Mouse (Mus musculus) cerebellum, adult 9-11 months (tissue): ENCODE measurements around the gene Exo5.

Experiments used
- DNase-seq: peaks from one replicate; pipeline ENCODE4 v3.0.0; 2022

The Exo5 gene

GRCm38 (mm10) chr4:120924554-120925299 lies at the start of gene Exo5:
Gene Exo5, minus strand, starts transcription at chr4:120925017.
- DNase-seq = peak; percentile 84

- no peak for DNase-seq
Observed at GRCm38 (mm10) chr4:120971842-120972241, 47.0 kb upstream of the Exo5 start.

- peak; percentile 39 for DNase-seq
Observed at GRCm38 (mm10) chr4:120969382-120970146, 44.7 kb upstream of the Exo5 start.

- peak; percentile 50 for DNase-seq
Observed at GRCm38 (mm10) chr4:120968486-120968885, 43.7 kb upstream of the Exo5 start.

- no peak for DNase-seq
Observed at GRCm38 (mm10) chr4:120955586-120955985, 30.8 kb upstream of the Exo5 start.

GRCm38 (mm10) chr4:120953667-120954066 lies 28.9 kb upstream of the Exo5 start:
- no peak for DNase-seq

- DNase-seq = no peak
Observed at GRCm38 (mm10) chr4:120953038-120953437, 28.2 kb upstream of the Exo5 start.

- DNase-seq = no peak
Observed at GRCm38 (mm10) chr4:120952163-120952562, 27.3 kb upstream of the Exo5 start.

GRCm38 (mm10) chr4:120951428-120951973 lies 26.7 kb upstream of the Exo5 start, which contains the start of gene Zfp69:
Gene Zfp69, minus strand, starts transcription at chr4:120951699.
- peak; percentile 88 for DNase-seq

- peak; percentile 30 for DNase-seq
Observed at GRCm38 (mm10) chr4:120950763-120951427, 26.1 kb upstream of the Exo5 start.

- no peak for DNase-seq
Observed at GRCm38 (mm10) chr4:120948938-120949337, 24.1 kb upstream of the Exo5 start.

GRCm38 (mm10) chr4:120935006-120935405 lies 10.2 kb upstream of the Exo5 start:
- no peak for DNase-seq

- no peak for DNase-seq
Observed at GRCm38 (mm10) chr4:120930736-120931135, 5.9 kb upstream of the Exo5 start.

GRCm38 (mm10) chr4:120928686-120929085 lies 3.9 kb upstream of the Exo5 start:
- DNase-seq = no peak

- no peak for DNase-seq
Observed at GRCm38 (mm10) chr4:120925386-120925785, 569 bp upstream of the Exo5 start.

- DNase-seq = no peak
Observed at GRCm38 (mm10) chr4:120921461-120921860, 3.4 kb downstream of the Exo5 start.

GRCm38 (mm10) chr4:120914501-120914900 lies 10.3 kb downstream of the Exo5 start:
- DNase-seq = no peak

- no peak for DNase-seq
Observed at GRCm38 (mm10) chr4:120913861-120914260, 11.0 kb downstream of the Exo5 start.

- DNase-seq = no peak
Observed at GRCm38 (mm10) chr4:120913443-120913842, 11.4 kb downstream of the Exo5 start.

GRCm38 (mm10) chr4:120912866-120913265 lies 12.0 kb downstream of the Exo5 start:
- no peak for DNase-seq

- no peak for DNase-seq
Observed at GRCm38 (mm10) chr4:120911086-120911485, 13.7 kb downstream of the Exo5 start.

GRCm38 (mm10) chr4:120909558-120910150 lies 15.2 kb downstream of the Exo5 start:
- peak; percentile 74 for DNase-seq

GRCm38 (mm10) chr4:120905644-120906043 lies 19.2 kb downstream of the Exo5 start:
- no peak for DNase-seq
